Mouse (Mus musculus): ENCODE measurements around the gene Tex45.
A peak's percentile ranks its signal among the peaks of the same experiment; 100 is the strongest.

The Tex45 gene

GRCm38 (mm10) chr8:3470562-3470961 is at the start of gene Tex45:
TSS of gene Tex45 (plus strand) at chr8:3470862.
- no peak for DNase-seq (ENCODE audit: low read depth, low spot score)

- no peak for DNase-seq (ENCODE audit: low read depth, low spot score)
Measured at GRCm38 (mm10) chr8:3421507-3421906, 49.2 kb upstream of the Tex45 start.

GRCm38 (mm10) chr8:3425217-3425616 is 45.4 kb upstream of the Tex45 start:
- DNase-seq (ENCODE audit: low read depth, low spot score): no peak

GRCm38 (mm10) chr8:3426211-3426610 is 44.5 kb upstream of the Tex45 start:
- no peak for DNase-seq (ENCODE audit: low read depth, low spot score)

GRCm38 (mm10) chr8:3428426-3428825 is 42.2 kb upstream of the Tex45 start:
- DNase-seq (ENCODE audit: low read depth, low spot score): no peak

- no peak for DNase-seq (ENCODE audit: low read depth, low spot score)
Measured at GRCm38 (mm10) chr8:3429966-3430365, 40.7 kb upstream of the Tex45 start.

GRCm38 (mm10) chr8:3431113-3431512 is 39.5 kb upstream of the Tex45 start:
- DNase-seq (ENCODE audit: low read depth, low spot score): no peak

- no peak for DNase-seq (ENCODE audit: low read depth, low spot score)
Measured at GRCm38 (mm10) chr8:3436492-3436891, 34.2 kb upstream of the Tex45 start.

GRCm38 (mm10) chr8:3439510-3439909 is 31.2 kb upstream of the Tex45 start:
- no peak for DNase-seq (ENCODE audit: low read depth, low spot score)

- DNase-seq (ENCODE audit: low read depth, low spot score): no peak
Measured at GRCm38 (mm10) chr8:3449226-3449625, 21.4 kb upstream of the Tex45 start.

- peak; percentile 25 for DNase-seq (ENCODE audit: low read depth, low spot score)
Measured at GRCm38 (mm10) chr8:3450670-3451069, 20.0 kb upstream of the Tex45 start.

- no peak for DNase-seq (ENCODE audit: low read depth, low spot score)
Measured at GRCm38 (mm10) chr8:3451992-3452391, 18.7 kb upstream of the Tex45 start.

- DNase-seq (ENCODE audit: low read depth, low spot score): no peak
Measured at GRCm38 (mm10) chr8:3463248-3463647, 7.4 kb upstream of the Tex45 start.

- no peak for DNase-seq (ENCODE audit: low read depth, low spot score)
Measured at GRCm38 (mm10) chr8:3464309-3464708, 6.4 kb upstream of the Tex45 start.

- peak; percentile 80 for DNase-seq (ENCODE audit: low read depth, low spot score)
Measured at GRCm38 (mm10) chr8:3467006-3467885, 3.4 kb upstream of the Tex45 start, which contains the start of gene Pex11g. TSS of gene Pex11g (minus strand) at chr8:3467680.

GRCm38 (mm10) chr8:3467886-3468545 is 2.6 kb upstream of the Tex45 start:
- DNase-seq (ENCODE audit: low read depth, low spot score): no peak

GRCm38 (mm10) chr8:3468838-3469237 is 1.8 kb upstream of the Tex45 start:
- no peak for DNase-seq (ENCODE audit: low read depth, low spot score)

- no peak for DNase-seq (ENCODE audit: low read depth, low spot score)
Measured at GRCm38 (mm10) chr8:3475715-3476429, 5.2 kb downstream of the Tex45 start.

- no peak for DNase-seq (ENCODE audit: low read depth, low spot score)
Measured at GRCm38 (mm10) chr8:3480221-3480785, 9.6 kb downstream of the Tex45 start.

- no peak for DNase-seq (ENCODE audit: low read depth, low spot score)
Measured at GRCm38 (mm10) chr8:3481605-3482004, 10.9 kb downstream of the Tex45 start.

GRCm38 (mm10) chr8:3482240-3482740 is 11.6 kb downstream of the Tex45 start:
- no peak for DNase-seq (ENCODE audit: low read depth, low spot score)

GRCm38 (mm10) chr8:3483546-3483945 is 12.9 kb downstream of the Tex45 start:
- no peak for DNase-seq (ENCODE audit: low read depth, low spot score)
